Mouse (Mus musculus) ES-Bruce4 (cell line): ENCODE measurements around the gene Cul9.
A peak's percentile ranks its signal among the peaks of the same experiment; 100 is the strongest.

Experiments
- CTCF ChIP-seq: IDR thresholded peaks from one replicate; pipeline ENCODE4 v1.8.1; 2011; ENCODE audit warnings: low read depth, low read length
- EP300 ChIP-seq: IDR thresholded peaks from 2 replicates; pipeline ENCODE4 v1.6.1; 2011; ENCODE audit warnings: low read depth, low read length; ENCODE audit not compliant: insufficient read depth
- POLR2A ChIP-seq: IDR thresholded peaks from one replicate; pipeline ENCODE4 v1.8.1; 2011; ENCODE audit warnings: low read length; ENCODE audit not compliant: insufficient read depth

DNA sequence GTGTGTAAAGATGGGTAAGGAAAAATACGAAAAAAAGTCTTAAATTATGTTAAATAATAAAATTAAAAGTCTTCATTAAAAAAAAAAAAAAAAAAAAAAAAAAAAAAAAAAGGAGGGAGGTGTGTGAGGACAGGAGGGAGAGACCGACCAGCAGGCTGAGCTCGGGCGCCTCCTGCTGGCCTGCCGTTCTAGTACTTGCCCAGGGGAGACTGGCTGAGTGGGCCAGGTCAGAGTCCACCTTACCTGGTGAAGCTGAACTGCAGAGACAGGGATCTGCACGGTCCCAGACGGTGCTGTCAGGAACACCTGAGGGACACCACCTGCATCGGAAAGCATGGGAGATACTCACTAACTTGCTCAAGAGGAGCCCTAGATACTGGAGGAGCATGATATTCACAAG lies 3.0 kb upstream of the Cul9 start:
- TF ChIP-seq POLR2A (no peak), CTCF (peak; percentile 78), EP300 (no peak)
